Comparison of ENCODE assay signal across 8 mouse cellular contexts in the genomic region with DNA sequence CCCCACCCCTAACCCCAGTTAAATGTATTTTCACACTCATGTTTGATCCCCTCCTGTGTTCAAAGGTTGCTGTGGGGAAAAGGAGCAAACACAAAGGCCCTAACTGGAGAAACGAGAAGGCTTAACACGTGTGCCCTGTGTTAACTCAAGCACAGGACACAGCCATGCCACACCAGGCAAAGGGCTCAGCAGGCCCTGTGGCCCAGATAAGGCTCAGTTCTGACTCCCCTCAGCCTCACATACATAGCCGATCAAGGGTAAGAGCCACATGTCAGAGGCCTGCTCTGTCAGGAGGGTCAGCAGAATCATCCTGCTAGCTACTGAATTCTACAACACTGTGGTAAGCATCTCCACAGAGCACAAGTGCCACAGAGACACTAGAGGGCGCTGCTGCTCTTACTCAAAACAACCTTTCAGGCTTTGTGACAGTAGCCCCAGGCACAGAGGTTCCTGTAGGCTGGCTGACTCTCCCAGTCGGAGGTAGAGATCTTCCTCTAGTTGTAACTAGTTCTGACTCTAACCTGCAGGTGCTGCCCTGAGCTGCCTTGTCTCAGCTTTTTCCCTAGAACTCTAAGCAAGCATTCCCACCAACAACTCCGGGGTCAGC. TPM values are rescaled to one million over a fixed set of nuclear protein-coding genes. Genes with fewer than 3 reads are reported as not detected.
A peak's percentile ranks its signal among the peaks of the same experiment; 100 is the strongest.
DNase-seq lines count a peak whose midpoint lies in the region; ATAC-seq and TF ChIP-seq lines count a peak whose summit lies in the region.

No protein-coding gene starts in this region.

- peak; percentile 85 for ATAC-seq in hindbrain, postnatal 0 days
- ATAC-seq in megakaryocyte, adult 5-6 weeks (ENCODE audit: poor library complexity, severe bottlenecking) = peak; percentile 96

- H3K9me3 ChIP-seq in hindbrain, postnatal 0 days (ENCODE audit: low read length) = no peaks in the 10 kb centered on the region

- no peak overlapping the region for H3K4me2 ChIP-seq in hindbrain, postnatal 0 days (ENCODE audit: low read depth, low read length)

- no peak overlapping the region for H3K27ac ChIP-seq in hindbrain, postnatal 0 days

- peak; percentile 73 for DNase-seq in WW6 (ENCODE audit: low read depth, low spot score)
- DNase-seq in cerebellum, postnatal 25 days = peak; percentile 86 to 92
- DNase-seq in gastrocnemius, adult 18-20 months (ENCODE audit: low spot score) = peak; percentile 87
- DNase-seq in hindbrain, postnatal 0 days (ENCODE audit: low spot score) = peak; percentile 96
- peak; percentile 73 for DNase-seq in left cerebral cortex, adult 11 months (ENCODE audit: low spot score)
- peak; percentile 87 to 91 for DNase-seq in right cerebral cortex, postnatal 10 days (ENCODE audit: low spot score in 2 of 2)
- DNase-seq in urinary bladder, postnatal 10 days (ENCODE audit: low spot score) = peak; percentile 54

- WGBS in hindbrain, postnatal 0 days = 43% methylated on average over 6 of the region's 6 CpGs

- H3K36me3 ChIP-seq in hindbrain, postnatal 0 days (ENCODE audit: insufficient read depth, low read length) = peaks cover 18% of the 10 kb centered on the region

- TF ChIP-seq CTCF in hindbrain, postnatal 0 days (IDR thresholded peaks at IDR 0.05; ENCODE audit: low read depth) = peak; percentile 92

- no peaks in the 10 kb centered on the region for H3K4me1 ChIP-seq in hindbrain, postnatal 0 days (ENCODE audit: insufficient read depth, low read length)

- no peak overlapping the region for H3K4me3 ChIP-seq in hindbrain, postnatal 0 days (ENCODE audit: low read length)

- no peaks in the 10 kb centered on the region for H3K27me3 ChIP-seq in hindbrain, postnatal 0 days (ENCODE audit: insufficient read depth, low read length)

- H3K9ac ChIP-seq in hindbrain, postnatal 0 days (replicated peaks; ENCODE audit: low read length) = no peak overlapping the region

RNA-seq across cellular contexts. Expression of gene Sfxn5, which starts 12.9 kb away (rescaled TPM):
- 1 to 10 TPM; 4.3 to 6.5 TPM for total RNA-seq in gastrocnemius, adult 18-20 months (2021)
- 144 and 151 TPM in 2 replicates for total RNA-seq in hindbrain, postnatal 0 days (2014; rRNA removed)
- polyA plus RNA-seq in hindbrain, postnatal 0 days (2015; fragmentation: Nextera tagmentation; extraction: Ambion mirVana) = 108 and 115 TPM in 2 replicates
- total RNA-seq in megakaryocyte, adult 5-6 weeks (2015) = 6.5 and 8.4 TPM in 2 replicates
- 8.4 and 13.4 TPM in 2 replicates for total RNA-seq in megakaryocyte, adult 5-6 weeks (2017)

RNA-seq across cellular contexts. Expression of gene Rab11fip5, which starts 28.3 kb away (rescaled TPM):
- 10 to 100 TPM; 24.8 to 46.2 TPM for total RNA-seq in gastrocnemius, adult 18-20 months (2021)
- total RNA-seq in hindbrain, postnatal 0 days (2014; rRNA removed) = 62.6 and 66.5 TPM in 2 replicates
- polyA plus RNA-seq in hindbrain, postnatal 0 days (2015; fragmentation: Nextera tagmentation; extraction: Ambion mirVana) = 23.4 and 26.7 TPM in 2 replicates
- 5.2 and 6.9 TPM in 2 replicates for total RNA-seq in megakaryocyte, adult 5-6 weeks (2015)
- 5.8 and 6.3 TPM in 2 replicates for total RNA-seq in megakaryocyte, adult 5-6 weeks (2017)

Comparison
In these comparisons a context has a peak if more than half of its experiments do, and no peak if none do; other contexts are left out.
1. RNA of gene Sfxn5, which starts 12.9 kb away (total RNA-seq): 144 to 151 TPM in hindbrain, postnatal 0 days; 6.5 to 13.4 TPM in megakaryocyte, adult 5-6 weeks and 4.3 to 6.5 TPM in gastrocnemius, adult 18-20 months; every median in the first group is over 10 times any median in the second.
2. Peak in every context shown above with its lines, with median percentiles within 50 percentile points of each other: DNase-seq.